Mouse (Mus musculus) forebrain, embryonic 14.5 days (tissue): ENCODE data around the gene Sf3a3. TPM values are rescaled to one million over a fixed set of nuclear protein-coding genes. Genes with fewer than 3 reads are reported as not detected.
"Not testable (repeated sequence)": the region's sequence is repeated elsewhere in the genome, so short reads cannot be mapped to it uniquely, and the experiment has no call there.

Experiments
- ATAC-seq: fragments of 200-750 bp; cut with Nextera tagmentation; 2 replicates; pipeline ENCODE4 v1.8.0; 2017; ENCODE audit warnings: mild to moderate bottlenecking, moderate library complexity
- DNase-seq: peaks from one replicate; pipeline ENCODE4 v3.0.0-alpha.2; 2015; ENCODE audit warnings: low spot score
- H3K27ac ChIP-seq: fragments of 300-500 bp; sonication (generic); 2 replicates; pipeline ENCODE4 v1.5.1; 2014; ENCODE audit warnings: low read depth, mild to moderate bottlenecking, control low read depth, low read length, moderate library complexity
- H3K27me3 ChIP-seq: fragments of 300-500 bp; sonication (generic); replicated peaks from 2 replicates; pipeline ENCODE4 v1.6.1; 2014; ENCODE audit warnings: low read length, control low read depth, mixed read lengths; ENCODE audit not compliant: control insufficient read depth, insufficient read depth
- H3K36me3 ChIP-seq: fragments of 300-500 bp; sonication (generic); 2 replicates; pipeline ENCODE4 v1.6.1; 2014; ENCODE audit warnings: low read length, control low read depth; ENCODE audit not compliant: control insufficient read depth, insufficient read depth
- H3K4me1 ChIP-seq: fragments of 300-500 bp; sonication (generic); 2 replicates; pipeline ENCODE4 v1.6.1; 2014; ENCODE audit warnings: antibody characterized with exemption, low read length, control low read depth; ENCODE audit not compliant: control insufficient read depth, insufficient read depth
- H3K4me2 ChIP-seq: fragments of 300-500 bp; sonication (generic); 2 replicates; pipeline ENCODE4 v1.6.1; 2014; ENCODE audit warnings: mild to moderate bottlenecking, control low read depth, low read length
- H3K4me3 ChIP-seq: fragments of 300-500 bp; sonication (generic); 2 replicates; pipeline ENCODE4 v1.5.1; 2014; ENCODE audit warnings: low read depth, low read length, control low read depth
- H3K9ac ChIP-seq: fragments of 300-500 bp; sonication (generic); 2 replicates; pipeline ENCODE4 v1.6.1; 2014; ENCODE audit warnings: mild to moderate bottlenecking, low read length, control low read depth, moderate library complexity
- H3K9me3 ChIP-seq: fragments of 300-500 bp; sonication (generic); replicated peaks from 2 replicates; pipeline ENCODE4 v1.6.1; 2016; ENCODE audit warnings: low read length, control low read depth, mixed read lengths; ENCODE audit not compliant: control insufficient read depth
- WGBS: fragments of 180-500 bp; shearing (Covaris S2); extraction: QIAGEN DNeasy Blood & Tissue Kit; methylation state at CpG from one replicate; pipeline ENCODE4 v1.1.7; 2014; 5-methylcytosine and 5-hydroxymethylcytosine counted together
- polyA plus RNA-seq: library from polyadenylated mRNA; unstranded; fragments of >200 nt; fragmentation: Nextera tagmentation; extraction: Ambion mirVana; gene quantifications from 2 replicates; pipeline ENCODE4 v1.2.1, GENCODE M21; 2014

Gene Sf3a3
- polyA plus RNA-seq, 1 experiment from 2014 or later: 118 TPM

DNA sequence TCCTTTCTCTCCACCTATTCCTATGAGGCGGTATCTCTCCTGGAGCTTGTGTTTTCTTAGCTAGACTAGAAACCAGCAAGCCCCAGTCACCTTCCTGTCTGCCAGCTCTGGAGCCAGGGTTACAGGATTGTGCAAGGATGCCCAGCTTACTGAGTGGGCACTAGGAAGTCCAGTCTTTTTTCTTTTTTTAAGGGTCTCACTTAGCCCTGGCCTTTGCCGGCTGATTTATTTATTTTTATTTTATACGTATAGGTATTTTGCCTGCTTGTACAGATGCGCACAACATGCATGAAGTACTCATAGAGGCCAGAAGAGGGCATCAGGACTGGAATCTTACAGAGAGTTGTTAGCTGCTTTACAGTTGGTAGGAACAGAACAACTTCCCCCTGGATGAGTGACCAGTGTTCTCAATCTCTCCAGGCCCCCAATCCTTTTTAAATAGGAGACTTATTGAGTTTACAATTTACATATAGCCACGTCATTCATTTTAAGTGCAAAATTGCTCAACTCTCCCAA lies 3.7 kb upstream of the Sf3a3 start:
- ATAC-seq (no peak), DNase-seq (peak; percentile 75)
- WGBS: 12% methylated on average over 5 of the region's 5 CpGs
- no peaks in the 10 kb centered on the region for H3K9me3 ChIP-seq
- peaks cover 3% of the 10 kb centered on the region; the same call in 1 of the 2 replicates for H3K36me3 ChIP-seq
- no peak overlapping the region for H3K4me2 ChIP-seq
- H3K4me1 ChIP-seq: peaks cover 17% of the 10 kb centered on the region
- peaks cover 15% of the 10 kb centered on the region; the same call in 1 of the 2 replicates for H3K27me3 ChIP-seq
- no peak overlapping the region for H3K27ac ChIP-seq
- H3K9ac ChIP-seq: no peak overlapping the region
- H3K4me3 ChIP-seq: no peak overlapping the region

DNA sequence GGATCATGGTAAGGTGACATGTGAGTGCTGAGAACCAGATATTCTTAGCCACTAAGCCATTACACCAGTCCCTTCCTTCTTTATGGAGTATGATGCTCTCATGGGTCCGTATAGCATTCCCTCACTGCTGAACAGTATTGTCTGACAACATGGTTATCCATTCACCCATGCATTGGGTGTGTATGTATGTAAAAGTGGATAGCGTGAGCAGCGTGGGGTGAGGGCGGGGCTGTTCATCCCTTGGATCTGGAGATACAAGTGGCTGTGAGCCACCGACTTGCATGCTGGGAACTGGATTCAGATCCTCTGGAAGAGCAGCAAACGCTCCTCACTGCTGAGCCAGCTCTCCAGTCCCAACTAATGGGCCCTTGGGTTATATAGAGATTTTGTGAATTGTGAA lies 2.0 kb upstream of the Sf3a3 start:
- no peak overlapping the region for H3K9ac ChIP-seq
- H3K27me3 ChIP-seq: peaks cover 15% of the 10 kb centered on the region; the same call in 1 of the 2 replicates
- peaks cover 17% of the 10 kb centered on the region for H3K4me1 ChIP-seq
- no peak for ATAC-seq
- H3K9me3 ChIP-seq: no peaks in the 10 kb centered on the region
- WGBS: 85% methylated on average over 6 of the region's 6 CpGs
- DNase-seq: no peak
- no peak overlapping the region for H3K4me3 ChIP-seq
- H3K4me2 ChIP-seq: no peak overlapping the region
- peaks cover 19% of the 10 kb centered on the region for H3K36me3 ChIP-seq
- H3K27ac ChIP-seq: no peak overlapping the region

GRCm38 (mm10) chr4:124713850-124714249 lies 726 bp upstream of the Sf3a3 start:
- not testable (repeated sequence) for DNase-seq, H3K9me3 ChIP-seq, H3K4me3 ChIP-seq, H3K9ac ChIP-seq, ATAC-seq, H3K27ac ChIP-seq, H3K4me2 ChIP-seq
- Histone ChIP-seq H3K36me3 (peaks cover 31% of the 10 kb centered on the region), H3K4me1 (peaks cover 13% of the 10 kb centered on the region), H3K27me3 (peaks cover 15% of the 10 kb centered on the region; the same call in 1 of the 2 replicates)
- 79% methylated on average over 4 of the region's 5 CpGs for WGBS

DNA sequence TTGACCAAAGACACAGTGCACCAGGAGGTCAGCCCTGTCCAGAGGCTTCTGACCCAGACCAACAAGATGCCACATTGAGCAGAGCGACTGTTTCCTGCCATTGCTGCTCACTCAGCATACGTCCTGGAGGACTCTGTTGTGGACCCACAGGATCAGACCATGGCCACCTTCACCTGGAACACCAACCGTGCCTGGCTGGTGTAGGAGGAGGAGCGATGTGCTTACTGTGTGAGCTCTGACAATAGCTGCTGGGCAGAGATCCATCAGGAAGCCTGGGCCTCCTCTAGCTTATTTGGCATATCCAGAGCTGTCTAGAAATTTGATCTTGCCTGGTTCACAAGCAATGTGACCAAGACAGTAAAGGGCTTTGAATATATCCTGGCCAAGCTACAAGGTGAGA lies 4.5 kb downstream of the Sf3a3 start:
- H3K9ac ChIP-seq: no peak overlapping the region
- H3K36me3 ChIP-seq: peaks cover 81% of the 10 kb centered on the region
- ATAC-seq: no peak
- peaks cover 6% of the 10 kb centered on the region for H3K4me1 ChIP-seq
- 93% methylated on average over 4 of the region's 4 CpGs for WGBS
- no peak overlapping the region for H3K4me3 ChIP-seq
- H3K4me2 ChIP-seq: no peak overlapping the region
- no peaks in the 10 kb centered on the region for H3K27me3 ChIP-seq
- H3K9me3 ChIP-seq: no peaks in the 10 kb centered on the region
- DNase-seq: no peak
- H3K27ac ChIP-seq: no peak overlapping the region

DNA sequence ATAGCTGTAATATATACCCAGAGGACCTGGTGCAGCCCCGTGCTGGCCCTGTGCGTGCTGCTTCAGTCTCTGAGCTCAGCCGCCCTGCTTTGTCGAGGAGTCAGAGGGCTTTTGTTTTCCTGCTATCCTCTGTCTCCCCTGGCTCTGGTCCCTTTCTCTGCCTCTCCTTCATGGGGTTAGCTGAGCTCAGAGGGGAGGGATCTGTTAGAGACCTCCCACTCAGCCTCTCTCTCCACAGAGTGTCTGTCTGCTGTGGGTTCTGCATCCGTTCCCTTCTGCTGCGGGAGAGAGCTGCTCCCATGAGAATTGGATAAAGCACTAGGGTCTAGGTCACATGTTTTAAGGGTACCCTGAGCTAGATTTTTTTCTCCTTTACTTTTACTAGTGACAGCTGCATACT lies 11.5 kb downstream of the Sf3a3 start:
- no peak for DNase-seq
- 82% methylated on average over 6 of the region's 6 CpGs for WGBS

DNA sequence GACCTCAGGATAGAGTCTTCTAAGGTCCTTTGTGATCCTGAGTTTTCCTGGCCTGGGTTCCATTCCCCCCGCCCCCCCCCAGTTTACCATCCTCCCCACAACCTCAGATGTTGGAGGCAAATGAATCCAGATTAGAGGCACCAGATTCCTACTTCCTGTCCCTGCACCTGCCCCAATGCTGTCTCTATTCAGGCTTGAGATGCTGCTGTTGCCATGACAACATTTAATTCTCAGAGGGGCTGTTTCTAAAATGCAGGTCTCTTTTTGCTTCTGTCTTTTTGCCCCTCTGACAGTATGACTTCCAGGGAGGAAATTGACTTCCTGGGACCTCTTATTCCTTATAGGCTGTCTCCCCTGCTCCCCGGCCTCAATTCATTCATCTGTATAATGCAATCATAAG lies 22.4 kb downstream of the Sf3a3 start:
- 0 out of 2 replicates have a peak overlapping the region, but pooled peaks have one; percentile 14 for H3K27ac ChIP-seq
- no peak for ATAC-seq
- H3K4me2 ChIP-seq: no peak overlapping the region
- H3K27me3 ChIP-seq: no peaks in the 10 kb centered on the region
- no peak overlapping the region for H3K9ac ChIP-seq
- H3K4me3 ChIP-seq: no peak overlapping the region
- peak; percentile 25 for DNase-seq
- 63% methylated on average over 2 of the region's 2 CpGs for WGBS
- peaks cover 19% of the 10 kb centered on the region for H3K36me3 ChIP-seq
- H3K4me1 ChIP-seq: peaks cover 3% of the 10 kb centered on the region; the same call in 1 of the 2 replicates
- no peaks in the 10 kb centered on the region for H3K9me3 ChIP-seq

More for the DNA sequence above, 11.5 kb downstream of the Sf3a3 start:
- Histone ChIP-seq H3K4me2 (no peak overlapping the region), H3K4me1 (no peaks in the 10 kb centered on the region), H3K27me3 (no peaks in the 10 kb centered on the region), H3K9ac (no peak overlapping the region), H3K4me3 (no peak overlapping the region), H3K9me3 (no peaks in the 10 kb centered on the region), H3K27ac (no peak overlapping the region), H3K36me3 (peaks cover 98% of the 10 kb centered on the region)
- ATAC-seq: no peak

GRCm38 (mm10) chr4:124737486-124737885 lies 22.9 kb downstream of the Sf3a3 start:
- ATAC-seq: no peak
- Histone ChIP-seq H3K27ac (peak overlapping the region; percentile 14; the same call in 1 of the 2 replicates), H3K36me3 (peaks cover 14% of the 10 kb centered on the region), H3K27me3 (no peaks in the 10 kb centered on the region), H3K4me3 (no peak overlapping the region), H3K4me2 (no peak overlapping the region), H3K4me1 (peaks cover 3% of the 10 kb centered on the region; the same call in 1 of the 2 replicates), H3K9ac (no peak overlapping the region), H3K9me3 (no peaks in the 10 kb centered on the region)
- WGBS: 75% methylated on average over 5 of the region's 5 CpGs
- no peak for DNase-seq

GRCm38 (mm10) chr4:124738013-124738412 lies 23.4 kb downstream of the Sf3a3 start:
- Histone ChIP-seq H3K36me3 (peaks cover 9% of the 10 kb centered on the region), H3K27me3 (no peaks in the 10 kb centered on the region), H3K4me2 (no peak overlapping the region), H3K4me3 (no peak overlapping the region), H3K4me1 (peaks cover 3% of the 10 kb centered on the region; the same call in 1 of the 2 replicates), H3K9me3 (no peaks in the 10 kb centered on the region), H3K27ac (no peak overlapping the region), H3K9ac (no peak overlapping the region)
- 57% methylated on average over 4 of the region's 4 CpGs for WGBS
- ATAC-seq (no peak), DNase-seq (no peak)

DNA sequence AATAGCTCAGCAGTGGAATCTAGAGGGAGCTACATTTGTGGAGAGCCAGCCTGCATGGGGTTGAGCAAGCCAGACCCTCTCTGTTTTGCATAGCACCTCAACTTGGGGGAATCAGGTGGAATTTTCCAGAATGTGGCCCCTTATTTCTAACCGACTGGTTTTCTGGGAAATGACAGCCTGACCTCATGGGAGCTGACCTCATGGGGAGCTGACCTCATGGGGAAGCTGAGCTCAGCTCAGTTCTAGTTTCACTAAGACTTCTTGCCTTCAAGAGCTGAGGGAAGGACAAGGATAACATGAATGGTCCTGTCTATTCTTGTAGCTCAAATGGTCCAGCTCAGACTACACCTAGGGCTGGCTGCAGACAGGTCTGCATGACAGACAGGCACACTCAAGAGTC lies 24.2 kb downstream of the Sf3a3 start:
- no peak for DNase-seq
- no peak overlapping the region for H3K27ac ChIP-seq
- H3K9ac ChIP-seq: no peak overlapping the region
- peaks cover 3% of the 10 kb centered on the region; the same call in 1 of the 2 replicates for H3K4me1 ChIP-seq
- H3K4me3 ChIP-seq: no peak overlapping the region
- no peaks in the 10 kb centered on the region for H3K9me3 ChIP-seq
- ATAC-seq: no peak
- WGBS: 62% methylated on average over 1 of the region's 1 CpGs
- H3K4me2 ChIP-seq: no peak overlapping the region
- peaks cover under 1% of the 10 kb centered on the region for H3K36me3 ChIP-seq
- H3K27me3 ChIP-seq: no peaks in the 10 kb centered on the region
